In genomic region chr17:49182485-49182884, GRCm38 (mm10) we compare ENCODE assay signal across 9 mouse cellular contexts.
DNase-seq lines count a peak whose midpoint lies in the region; ATAC-seq and TF ChIP-seq lines count a peak whose summit lies in the region.
"Had no signal": no experiment of that assay in that cellular context is flagged by ENCODE, and none has a peak within 500 bp of the region (broad histone marks: within the 10 kb centered on the region; RNA-seq: fewer than 3 reads in every experiment).

No protein-coding gene starts in this region.

- no peak for TF ChIP-seq EP300 in lung, postnatal 0 days (IDR thresholded peaks at IDR 0.05)

- H3K36me3 ChIP-seq in liver, embryonic 11.5 days (ENCODE audit: control insufficient read depth, insufficient read depth, low read length): no peaks in the 10 kb centered on the region
- H3K36me3 ChIP-seq in lung, postnatal 0 days (ENCODE audit: insufficient read depth, low read length): no peaks in the 10 kb centered on the region
- H3K36me3 ChIP-seq: embryonic facial prominence, embryonic 15.5 days had no signal

- no peak overlapping the region for H3K4me2 ChIP-seq in liver, embryonic 11.5 days
- H3K4me2 ChIP-seq in lung, postnatal 0 days (replicated peaks; ENCODE audit: low read depth, low read length): no peak overlapping the region
- H3K4me2 ChIP-seq: embryonic facial prominence, embryonic 15.5 days had no signal

- no peak overlapping the region for H3K9ac ChIP-seq in liver, embryonic 11.5 days (ENCODE audit: low read depth, low read length)
- H3K9ac ChIP-seq in lung, postnatal 0 days (replicated peaks; ENCODE audit: low read depth): no peak overlapping the region
- H3K9ac ChIP-seq: embryonic facial prominence, embryonic 15.5 days had no signal

- H3K9me3 ChIP-seq in liver, embryonic 11.5 days (ENCODE audit: control insufficient read depth, low read length): no peaks in the 10 kb centered on the region
- no peaks in the 10 kb centered on the region for H3K9me3 ChIP-seq in lung, postnatal 0 days (ENCODE audit: low read length)
- H3K9me3 ChIP-seq: embryonic facial prominence, embryonic 15.5 days had no signal

- no peak overlapping the region for H3K4me3 ChIP-seq in liver, embryonic 11.5 days (ENCODE audit: low read depth, low read length)
- no peak overlapping the region for H3K4me3 ChIP-seq in lung, postnatal 0 days (ENCODE audit: low read depth, low read length)
- H3K4me3 ChIP-seq: embryonic facial prominence, embryonic 15.5 days had no signal

- peak; percentile 79 for TF ChIP-seq CTCF in lung, postnatal 0 days (IDR thresholded peaks at IDR 0.05)

- ATAC-seq in liver, embryonic 11.5 days (replicated peaks; ENCODE audit: low FRiP score): no peak
- no peak for ATAC-seq in lung, postnatal 0 days

- no peaks in the 10 kb centered on the region; the same call in 1 of the 2 replicates for H3K27me3 ChIP-seq in liver, embryonic 11.5 days (replicated peaks; ENCODE audit: control insufficient read depth, insufficient read depth, low read length)
- no peaks in the 10 kb centered on the region for H3K27me3 ChIP-seq in lung, postnatal 0 days (replicated peaks; ENCODE audit: insufficient read depth, low read length)

- peak; percentile 29 to 79 for DNase-seq in adrenal gland, adult (ENCODE audit: inconsistent age in 2 of 2, low spot score in 1 of 2)
- DNase-seq in adrenal gland, adult 8-10 months: no peak
- DNase-seq in liver: peak; percentile 34
- no peak for DNase-seq in liver, embryonic 11.5 days (ENCODE audit: low spot score)
- peak; percentile 28 for DNase-seq in cerebellum, adult 9-11 months
- DNase-seq in induced T-regulatory cell, adult 2 months (ENCODE audit: low read depth): peak; percentile 34
- DNase-seq in lung, postnatal 0 days (ENCODE audit: low spot score): peak; percentile 17
- peak; percentile 46 to 56 for DNase-seq in thymus, postnatal 36 days

- 15% methylated on average over 4 of the region's 4 CpGs for WGBS in liver, embryonic 11.5 days
- 8% methylated on average over 4 of the region's 4 CpGs for WGBS in lung, postnatal 0 days

- no peaks in the 10 kb centered on the region for H3K4me1 ChIP-seq in liver, embryonic 11.5 days (replicated peaks; ENCODE audit: control insufficient read depth, insufficient read depth, low read length)
- H3K4me1 ChIP-seq in lung, postnatal 0 days (ENCODE audit: insufficient read depth, low read depth, low read length): no peaks in the 10 kb centered on the region
- H3K4me1 ChIP-seq: embryonic facial prominence, embryonic 15.5 days had no signal

- H3K27ac ChIP-seq in liver, embryonic 11.5 days (ENCODE audit: low read depth, low read length): no peak overlapping the region
- no peak overlapping the region for H3K27ac ChIP-seq in lung, postnatal 0 days (ENCODE audit: low read length)
- H3K27ac ChIP-seq: embryonic facial prominence, embryonic 15.5 days had no signal

Comparison
In these comparisons a context has a peak if more than half of its experiments do, and no peak if none do; other contexts are left out.
1. DNase-seq: peak in adrenal gland, adult (2 of 2), liver (single experiment), cerebellum, adult 9-11 months (single experiment), induced T-regulatory cell, adult 2 months (single experiment), lung, postnatal 0 days (single experiment) and thymus, postnatal 36 days (2 of 2); none in adrenal gland, adult 8-10 months (single experiment) and liver, embryonic 11.5 days (single experiment).